Mouse (Mus musculus) thymus, adult 2 months (tissue): ENCODE data around the gene Tns2.

ENCODE experiments used
- CTCF ChIP-seq: fragments of 200-500 bp; IDR thresholded peaks from 2 replicates; pipeline ENCODE4 v1.5.1; 2012; ENCODE audit warnings: mild to moderate bottlenecking, control low read depth, low read length, moderate library complexity, borderline replicate concordance; ENCODE audit not compliant: control insufficient read depth, poor library complexity, insufficient read depth; ENCODE audit errors: extremely low read depth
- POLR2A ChIP-seq: fragments of 200-500 bp; IDR thresholded peaks from 2 replicates; pipeline ENCODE4 v1.6.1; 2012; ENCODE audit warnings: mild to moderate bottlenecking, low read length, control low read depth, moderate library complexity; ENCODE audit not compliant: control insufficient read depth, poor library complexity, insufficient read depth; ENCODE audit errors: extremely low read depth

GRCm38 (mm10) chr15:102115731-102116231 lies 15.6 kb downstream of the Tns2 start:
- no peak for TF ChIP-seq CTCF
- TF ChIP-seq POLR2A, result no peak
